Mouse (Mus musculus): ENCODE data around the gene Tbpl1. TPM values are rescaled to one million over a fixed set of nuclear protein-coding genes. Genes with fewer than 3 reads are reported as not detected.

Tbpl1 gene
- polyA plus RNA-seq, 1 experiment from 2014 or later = 50.6 TPM

- H3K27me3 ChIP-seq (replicated peaks) = no peaks in the 10 kb centered on the region
- H3K4me1 ChIP-seq = peaks cover 11% of the 10 kb centered on the region; the same call in 1 of the 2 replicates
- H3K9ac ChIP-seq = no peak overlapping the region
- no peak overlapping the region for H3K4me3 ChIP-seq (replicated peaks)
- no peak overlapping the region for H3K4me2 ChIP-seq
- H3K9me3 ChIP-seq = no peaks in the 10 kb centered on the region
- no peak overlapping the region for H3K27ac ChIP-seq
- WGBS = 80% methylated on average over 6 of the region's 6 CpGs
- no peak for ATAC-seq (ENCODE audit: insufficient read depth, low FRiP score, low read depth)
- H3K36me3 ChIP-seq = 0 out of 2 replicates have a peak, but pooled peaks cover 3% of the 10 kb centered on the region
These were observed 27.9 kb downstream of the Tbpl1 start for GRCm38 (mm10) chr10:22703844-22704243.

GRCm38 (mm10) chr10:22701485-22702315 lies 30.0 kb downstream of the Tbpl1 start:
- 64% methylated on average over 12 of the region's 12 CpGs for WGBS
- no peak; the same call in 1 of the 2 replicates for ATAC-seq (ENCODE audit: insufficient read depth, low FRiP score, low read depth)

GRCm38 (mm10) chr10:22700773-22701172 lies 31.0 kb downstream of the Tbpl1 start:
- 70% methylated on average over 9 of the region's 9 CpGs for WGBS
- no peak for ATAC-seq (ENCODE audit: insufficient read depth, low FRiP score, low read depth)

More at GRCm38 (mm10) chr10:22701485-22702315, 30.0 kb downstream of the Tbpl1 start:
- H3K4me3 ChIP-seq (replicated peaks) = no peak overlapping the region
- no peaks in the 10 kb centered on the region for H3K9me3 ChIP-seq
- no peak overlapping the region for H3K9ac ChIP-seq
- 0 out of 2 replicates have a peak overlapping the region, but pooled peaks have one; percentile 52 for H3K27ac ChIP-seq
- no peaks in the 10 kb centered on the region for H3K27me3 ChIP-seq (replicated peaks)
- no peak overlapping the region for H3K4me2 ChIP-seq
- H3K36me3 ChIP-seq = no peaks in the 10 kb centered on the region
- peaks cover 16% of the 10 kb centered on the region for H3K4me1 ChIP-seq

GRCm38 (mm10) chr10:22699487-22700335 lies 32.0 kb downstream of the Tbpl1 start:
- H3K4me2 ChIP-seq = no peak overlapping the region
- H3K9ac ChIP-seq = no peak overlapping the region
- peak overlapping the region; percentile 11; the same call in 1 of the 2 replicates for H3K27ac ChIP-seq
- no peaks in the 10 kb centered on the region for H3K27me3 ChIP-seq (replicated peaks)
- H3K4me1 ChIP-seq = peaks cover 16% of the 10 kb centered on the region
- ATAC-seq (ENCODE audit: insufficient read depth, low FRiP score, low read depth) = no peak
- H3K36me3 ChIP-seq = no peaks in the 10 kb centered on the region
- 68% methylated on average over 19 of the region's 19 CpGs for WGBS
- no peak overlapping the region for H3K4me3 ChIP-seq (replicated peaks)
- no peaks in the 10 kb centered on the region for H3K9me3 ChIP-seq

More at GRCm38 (mm10) chr10:22700773-22701172, 31.0 kb downstream of the Tbpl1 start:
- Histone ChIP-seq H3K9me3 (no peaks in the 10 kb centered on the region), H3K27me3 (replicated peaks) (no peaks in the 10 kb centered on the region), H3K4me3 (replicated peaks) (no peak overlapping the region), H3K4me1 (peaks cover 16% of the 10 kb centered on the region), H3K9ac (no peak overlapping the region), H3K27ac (no peak overlapping the region), H3K36me3 (no peaks in the 10 kb centered on the region), H3K4me2 (no peak overlapping the region)

- Histone ChIP-seq H3K27ac (peak overlapping the region; percentile 48), H3K27me3 (replicated peaks) (no peaks in the 10 kb centered on the region), H3K4me2 (no peak overlapping the region), H3K9ac (no peak overlapping the region), H3K36me3 (no peaks in the 10 kb centered on the region), H3K9me3 (no peaks in the 10 kb centered on the region), H3K4me3 (replicated peaks) (no peak overlapping the region), H3K4me1 (peaks cover 16% of the 10 kb centered on the region)
- 68% methylated on average over 9 of the region's 9 CpGs for WGBS
- peak; percentile 81 for ATAC-seq (ENCODE audit: insufficient read depth, low FRiP score, low read depth)
These were observed 33.4 kb downstream of the Tbpl1 start for GRCm38 (mm10) chr10:22698158-22698953.

GRCm38 (mm10) chr10:22696864-22697263 lies 34.9 kb downstream of the Tbpl1 start:
- H3K4me2 ChIP-seq = no peak overlapping the region
- H3K36me3 ChIP-seq = no peaks in the 10 kb centered on the region
- H3K4me1 ChIP-seq = peaks cover 11% of the 10 kb centered on the region
- no peaks in the 10 kb centered on the region for H3K27me3 ChIP-seq (replicated peaks)
- WGBS = 59% methylated on average over 7 of the region's 7 CpGs
- no peak overlapping the region for H3K9ac ChIP-seq
- no peak for ATAC-seq (ENCODE audit: insufficient read depth, low FRiP score, low read depth)
- H3K4me3 ChIP-seq (replicated peaks) = no peak overlapping the region
- H3K27ac ChIP-seq = peak overlapping the region; percentile 52
- no peaks in the 10 kb centered on the region for H3K9me3 ChIP-seq

- Histone ChIP-seq H3K27ac (no peak overlapping the region), H3K27me3 (replicated peaks) (no peaks in the 10 kb centered on the region), H3K36me3 (no peaks in the 10 kb centered on the region), H3K4me1 (peaks cover 11% of the 10 kb centered on the region), H3K9ac (no peak overlapping the region), H3K4me3 (replicated peaks) (no peak overlapping the region), H3K9me3 (no peaks in the 10 kb centered on the region), H3K4me2 (no peak overlapping the region)
- no peak for ATAC-seq (ENCODE audit: insufficient read depth, low FRiP score, low read depth)
- WGBS = 80% methylated on average over 9 of the region's 9 CpGs
These were observed 35.5 kb downstream of the Tbpl1 start for GRCm38 (mm10) chr10:22696236-22696635.

GRCm38 (mm10) chr10:22675848-22676630 lies 55.7 kb downstream of the Tbpl1 start:
- no peak overlapping the region for H3K4me2 ChIP-seq
- no peaks in the 10 kb centered on the region for H3K27me3 ChIP-seq (replicated peaks)
- WGBS = 73% methylated on average over 13 of the region's 13 CpGs
- H3K9ac ChIP-seq = no peak overlapping the region
- no peaks in the 10 kb centered on the region for H3K4me1 ChIP-seq
- no peak overlapping the region for H3K4me3 ChIP-seq (replicated peaks)
- no peak for ATAC-seq (ENCODE audit: insufficient read depth, low FRiP score, low read depth)
- no peak overlapping the region for H3K27ac ChIP-seq
- H3K9me3 ChIP-seq = no peaks in the 10 kb centered on the region
- H3K36me3 ChIP-seq = no peaks in the 10 kb centered on the region

- Histone ChIP-seq H3K27me3 (replicated peaks) (no peaks in the 10 kb centered on the region), H3K9ac (no peak overlapping the region), H3K9me3 (no peaks in the 10 kb centered on the region), H3K4me2 (no peak overlapping the region), H3K4me3 (replicated peaks) (no peak overlapping the region), H3K36me3 (no peaks in the 10 kb centered on the region), H3K27ac (no peak overlapping the region), H3K4me1 (no peaks in the 10 kb centered on the region)
- no peak for ATAC-seq (ENCODE audit: insufficient read depth, low FRiP score, low read depth)
- WGBS = 91% methylated on average over 8 of the region's 8 CpGs
These were observed 57.6 kb downstream of the Tbpl1 start for GRCm38 (mm10) chr10:22674176-22674575.

- H3K27ac ChIP-seq = no peak overlapping the region
- no peak overlapping the region for H3K4me2 ChIP-seq
- no peak for ATAC-seq (ENCODE audit: insufficient read depth, low FRiP score, low read depth)
- H3K9ac ChIP-seq = no peak overlapping the region
- H3K9me3 ChIP-seq = no peaks in the 10 kb centered on the region
- no peaks in the 10 kb centered on the region for H3K4me1 ChIP-seq
- no peak overlapping the region for H3K4me3 ChIP-seq (replicated peaks)
- no peaks in the 10 kb centered on the region for H3K27me3 ChIP-seq (replicated peaks)
- no peaks in the 10 kb centered on the region for H3K36me3 ChIP-seq
- 81% methylated on average over 13 of the region's 13 CpGs for WGBS
These were observed 63.2 kb downstream of the Tbpl1 start for GRCm38 (mm10) chr10:22668509-22668908.

Measured in stomach, embryonic 15.5 days (tissue).